Mouse (Mus musculus) limb, embryonic 12.5 days (tissue): ENCODE data around the gene Rgs2. TPM values are rescaled to one million over a fixed set of nuclear protein-coding genes. Genes with fewer than 3 reads are reported as not detected.

Experiments used
- ATAC-seq: fragments of 200-750 bp; cut with Nextera tagmentation; 2 replicates; pipeline ENCODE4 v1.8.0; 2017; ENCODE audit warnings: low read depth, moderate TSS enrichment; ENCODE audit not compliant: insufficient number of reproducible peaks, insufficient read depth, low FRiP score, low TSS enrichment
- H3K27ac ChIP-seq: fragments of 300-500 bp; sonication (generic); 2 replicates; pipeline ENCODE4 v1.5.1; 2016; ENCODE audit warnings: mild to moderate bottlenecking, moderate library complexity
- H3K27me3 ChIP-seq: fragments of 300-500 bp; sonication (generic); 2 replicates; pipeline ENCODE4 v1.6.1; 2016; ENCODE audit warnings: mild to moderate bottlenecking, moderate library complexity
- H3K36me3 ChIP-seq: fragments of 300-500 bp; sonication (generic); 2 replicates; pipeline ENCODE4 v1.6.1; 2016; ENCODE audit warnings: mild to moderate bottlenecking, moderate library complexity
- H3K4me1 ChIP-seq: fragments of 300-500 bp; sonication (generic); replicated peaks from 2 replicates; pipeline ENCODE4 v1.6.1; 2016
- H3K4me2 ChIP-seq: fragments of 300-500 bp; sonication (generic); 2 replicates; pipeline ENCODE4 v1.6.1; 2016; ENCODE audit warnings: mild to moderate bottlenecking, moderate library complexity
- H3K4me3 ChIP-seq: fragments of 300-500 bp; sonication (generic); replicated peaks from 2 replicates; pipeline ENCODE4 v1.5.1; 2016; ENCODE audit warnings: mild to moderate bottlenecking
- H3K9ac ChIP-seq: fragments of 300-500 bp; sonication (generic); replicated peaks from 2 replicates; pipeline ENCODE4 v1.6.1; 2016; ENCODE audit warnings: mild to moderate bottlenecking, moderate library complexity
- H3K9me3 ChIP-seq: fragments of 300-500 bp; sonication (generic); 2 replicates; pipeline ENCODE4 v1.6.1; 2016; ENCODE audit warnings: mild to moderate bottlenecking, moderate library complexity
- WGBS: fragments of 180-500 bp; shearing (Covaris S2); methylation state at CpG from one replicate; pipeline ENCODE4 v1.1.7; 2016; 5-methylcytosine and 5-hydroxymethylcytosine counted together
- polyA plus RNA-seq: library from polyadenylated mRNA; unstranded; fragments of >200 nt; fragmentation: Nextera tagmentation; extraction: Ambion mirVana; gene quantifications from 2 replicates; pipeline ENCODE4 v1.2.1, GENCODE M21; 2016

Gene Rgs2
- polyA plus RNA-seq, 1 experiment from 2014 or later = 32.1 TPM

DNA sequence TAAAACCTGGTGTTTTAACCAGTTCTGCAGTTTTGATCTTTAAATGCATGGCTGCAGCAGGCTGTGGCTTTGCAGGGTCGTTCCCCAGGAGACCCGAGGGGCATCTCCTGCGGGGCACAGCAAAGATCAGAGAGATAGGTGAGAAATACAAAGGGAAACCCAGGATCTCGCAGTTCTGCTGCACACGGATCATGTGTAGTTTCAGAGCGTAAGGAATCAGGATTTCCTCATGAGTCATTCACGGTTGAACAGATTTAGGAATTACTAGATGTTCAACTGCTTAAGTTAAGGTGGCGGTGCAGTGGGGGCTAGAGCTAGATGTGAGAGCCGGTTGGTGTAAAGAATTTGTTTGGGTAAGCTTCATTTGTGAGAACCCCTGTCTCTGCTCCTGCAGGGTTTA, 780 bp upstream of the Rgs2 start:
- Histone ChIP-seq H3K27ac (peak overlapping the region; percentile 53; the same call in 1 of the 2 replicates), H3K4me3 (peak overlapping the region; percentile 57), H3K9ac (peak overlapping the region; percentile 70), H3K36me3 (peaks cover 8% of the 10 kb centered on the region; the same call in 1 of the 2 replicates), H3K9me3 (no peaks in the 10 kb centered on the region), H3K4me1 (peaks cover 3% of the 10 kb centered on the region; the same call in 1 of the 2 replicates), H3K27me3 (no peaks in the 10 kb centered on the region), H3K4me2 (peak overlapping the region; percentile 82)
- 0 out of 2 replicates have a peak, but pooled peaks have one; percentile 1 for ATAC-seq
- WGBS = 4% methylated on average over 9 of the region's 9 CpGs

DNA sequence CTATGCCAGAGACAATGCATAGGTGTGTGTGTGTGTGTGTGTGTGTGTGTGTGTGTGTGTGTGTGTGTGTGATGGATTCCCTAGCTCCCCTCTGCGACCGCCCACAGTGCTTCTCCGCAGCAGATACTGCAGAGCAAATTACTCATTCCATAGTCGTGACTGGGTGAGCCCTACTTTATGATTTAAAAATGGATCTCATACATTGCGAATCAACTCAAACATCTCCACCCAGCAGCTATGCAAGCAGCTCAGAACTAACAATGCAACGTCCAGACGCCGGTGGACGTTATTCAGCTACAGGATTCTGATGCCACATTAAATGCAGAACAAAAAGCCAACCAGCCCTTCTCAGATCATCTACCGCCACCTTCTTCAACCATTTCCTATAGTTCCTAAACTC, 545 bp downstream of the Rgs2 start:
- Histone ChIP-seq H3K4me3 (peak overlapping the region; percentile 57), H3K4me2 (peak overlapping the region; percentile 82), H3K27ac (no peak overlapping the region), H3K4me1 (peaks cover 3% of the 10 kb centered on the region; the same call in 1 of the 2 replicates), H3K9ac (peak overlapping the region; percentile 70), H3K36me3 (peaks cover 8% of the 10 kb centered on the region; the same call in 1 of the 2 replicates), H3K27me3 (no peaks in the 10 kb centered on the region), H3K9me3 (no peaks in the 10 kb centered on the region)
- WGBS = 12% methylated on average over 10 of the region's 10 CpGs
- no peak for ATAC-seq

DNA sequence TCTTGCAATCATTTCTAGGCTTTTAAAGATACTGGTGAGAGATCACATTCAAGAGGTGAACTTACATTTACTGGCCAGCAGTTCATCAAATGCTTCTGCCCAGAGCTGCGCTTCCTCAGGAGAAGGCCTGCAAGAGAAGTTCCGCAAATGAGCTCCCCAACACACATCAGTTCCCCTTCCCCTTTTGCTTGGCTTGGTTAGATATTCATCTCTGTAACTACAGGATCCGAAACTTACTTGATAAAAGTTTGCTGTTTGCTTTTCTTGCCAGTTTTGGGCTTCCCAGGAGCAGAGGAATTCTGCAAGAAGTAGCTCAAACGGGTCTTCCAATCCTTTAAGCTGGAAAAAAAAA, 1.3 kb downstream of the Rgs2 start:
- no peak overlapping the region for H3K27ac ChIP-seq
- peaks cover 8% of the 10 kb centered on the region; the same call in 1 of the 2 replicates for H3K36me3 ChIP-seq
- peaks cover 3% of the 10 kb centered on the region; the same call in 1 of the 2 replicates for H3K4me1 ChIP-seq
- no peaks in the 10 kb centered on the region for H3K27me3 ChIP-seq
- no peaks in the 10 kb centered on the region for H3K9me3 ChIP-seq
- ATAC-seq = no peak
- 78% methylated on average over 4 of the region's 4 CpGs for WGBS
- peak overlapping the region; percentile 82 for H3K4me2 ChIP-seq
- H3K9ac ChIP-seq = no peak overlapping the region
- peak overlapping the region; percentile 57 for H3K4me3 ChIP-seq

DNA sequence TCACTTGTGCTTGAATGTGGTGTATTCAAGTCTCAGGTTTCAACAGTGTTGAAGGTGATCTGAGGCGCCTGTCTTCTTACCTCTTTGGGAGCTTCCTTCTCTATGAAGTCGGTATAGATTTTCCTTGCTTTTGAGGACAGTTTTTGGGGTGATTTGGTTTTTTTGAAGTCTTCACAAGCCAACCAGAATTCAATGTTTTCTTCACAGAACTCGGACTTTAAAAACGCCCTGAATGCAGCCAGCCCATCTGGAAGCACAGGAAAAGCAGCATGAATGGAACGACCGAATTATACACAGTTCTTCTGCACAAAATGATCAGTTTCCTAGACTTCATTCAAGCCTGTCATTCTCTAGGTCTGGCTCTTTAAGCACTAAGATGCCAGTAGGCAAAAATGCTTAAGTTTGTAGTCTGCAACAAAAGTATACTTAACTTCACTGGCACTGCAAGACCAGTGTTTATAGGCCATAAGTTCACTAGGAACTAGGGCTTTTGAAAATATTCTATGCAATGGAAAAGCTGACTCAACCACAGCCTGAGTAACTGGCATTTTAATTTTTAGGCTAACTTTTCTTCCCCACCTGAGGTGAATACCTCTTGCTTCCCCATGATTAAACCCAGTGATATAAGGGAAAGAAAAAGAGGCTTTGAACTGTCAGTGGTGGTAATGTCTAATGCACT, 1.8 kb downstream of the Rgs2 start:
- Histone ChIP-seq H3K9me3 (no peaks in the 10 kb centered on the region), H3K9ac (no peak overlapping the region), H3K4me1 (peaks cover 3% of the 10 kb centered on the region; the same call in 1 of the 2 replicates), H3K4me3 (no peak overlapping the region), H3K36me3 (peaks cover 8% of the 10 kb centered on the region; the same call in 1 of the 2 replicates), H3K27ac (no peak overlapping the region), H3K4me2 (peak overlapping the region; percentile 82), H3K27me3 (no peaks in the 10 kb centered on the region)
- no peak for ATAC-seq
- WGBS = 86% methylated on average over 6 of the region's 6 CpGs

DNA sequence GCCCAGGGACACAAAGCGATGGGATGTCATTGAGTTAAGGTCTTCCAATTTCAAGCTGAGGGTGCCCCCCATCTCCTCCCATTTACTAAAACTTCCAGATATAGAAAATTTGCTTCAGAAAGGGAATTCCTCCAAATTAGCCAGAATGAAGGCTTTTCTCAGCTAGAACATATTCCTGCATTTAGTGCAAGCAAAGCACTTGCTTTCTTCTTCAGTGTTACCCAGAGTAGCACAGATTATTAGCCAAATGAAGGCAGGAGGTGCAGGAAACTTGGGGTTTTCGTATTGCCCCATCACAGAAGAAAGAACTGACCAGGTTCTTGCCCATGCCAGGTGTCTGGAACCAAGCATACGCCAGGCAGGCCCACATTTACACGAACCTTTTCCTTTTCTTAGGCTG, 3.7 kb downstream of the Rgs2 start:
- no peaks in the 10 kb centered on the region for H3K9me3 ChIP-seq
- peaks cover 3% of the 10 kb centered on the region; the same call in 1 of the 2 replicates for H3K4me1 ChIP-seq
- no peak overlapping the region for H3K9ac ChIP-seq
- no peak for ATAC-seq
- no peak overlapping the region for H3K4me3 ChIP-seq
- H3K4me2 ChIP-seq = no peak overlapping the region
- H3K27me3 ChIP-seq = no peaks in the 10 kb centered on the region
- peaks cover 8% of the 10 kb centered on the region; the same call in 1 of the 2 replicates for H3K36me3 ChIP-seq
- 88% methylated on average over 4 of the region's 4 CpGs for WGBS
- H3K27ac ChIP-seq = no peak overlapping the region

DNA sequence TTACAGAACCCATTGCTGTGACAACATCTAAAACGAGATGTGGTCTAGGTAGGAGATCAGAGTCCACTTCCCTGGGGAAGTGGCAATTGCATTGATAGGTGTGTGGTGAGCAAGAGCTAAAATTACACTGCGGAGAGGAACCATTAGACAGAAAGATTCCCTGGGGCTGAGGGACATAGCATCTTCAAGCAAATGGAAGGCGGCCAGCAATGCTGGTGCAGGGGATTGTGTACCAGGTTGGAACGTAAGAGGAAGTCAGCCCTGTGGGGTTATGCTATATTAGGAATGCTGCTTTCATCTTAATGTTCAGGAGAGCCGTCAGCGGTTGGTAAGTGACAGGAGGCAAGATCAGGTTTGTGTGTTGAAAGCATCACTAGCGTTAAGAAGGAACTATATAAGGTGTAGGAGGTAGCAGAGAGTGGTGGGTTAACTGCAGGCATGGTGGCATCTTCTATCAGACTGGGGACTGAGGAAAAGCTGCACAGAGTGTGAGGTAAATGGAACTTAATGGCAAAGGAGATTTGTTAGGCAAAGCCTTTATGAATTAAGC, 4.5 kb downstream of the Rgs2 start:
- 75% methylated on average over 7 of the region's 7 CpGs for WGBS

DNA sequence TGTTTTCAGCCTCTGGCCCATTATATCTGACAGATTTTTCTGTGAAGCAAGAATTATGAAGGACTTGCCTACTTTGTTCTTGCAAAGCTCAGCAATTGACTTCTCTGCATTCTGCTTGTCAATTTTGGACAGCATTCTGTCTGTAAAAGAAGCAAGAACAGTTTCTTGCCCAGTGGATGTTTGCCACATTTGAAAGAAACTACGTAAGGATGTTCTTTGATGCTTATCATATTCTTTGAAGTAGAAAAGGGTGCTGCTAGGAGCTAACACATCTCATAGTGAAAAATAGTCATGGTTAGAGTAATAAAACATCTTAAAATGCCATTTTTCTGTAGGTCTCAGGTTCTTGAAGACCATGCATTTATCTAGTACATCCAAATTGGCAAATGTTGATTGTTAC, 10.9 kb downstream of the Rgs2 start:
- no peaks in the 10 kb centered on the region for H3K36me3 ChIP-seq
- H3K4me3 ChIP-seq = no peak overlapping the region
- H3K4me2 ChIP-seq = no peak overlapping the region
- H3K9me3 ChIP-seq = no peaks in the 10 kb centered on the region
- 79% methylated on average over 1 of the region's 1 CpGs for WGBS
- no peak overlapping the region for H3K27ac ChIP-seq
- ATAC-seq = no peak
- H3K27me3 ChIP-seq = no peaks in the 10 kb centered on the region
- H3K4me1 ChIP-seq = no peaks in the 10 kb centered on the region
- no peak overlapping the region for H3K9ac ChIP-seq

More for the DNA sequence above, 4.5 kb downstream of the Rgs2 start:
- Histone ChIP-seq H3K4me2 (no peak overlapping the region), H3K36me3 (peaks cover 8% of the 10 kb centered on the region; the same call in 1 of the 2 replicates), H3K4me3 (no peak overlapping the region), H3K4me1 (peaks cover 3% of the 10 kb centered on the region; the same call in 1 of the 2 replicates), H3K9ac (no peak overlapping the region), H3K27ac (no peak overlapping the region), H3K9me3 (no peaks in the 10 kb centered on the region), H3K27me3 (no peaks in the 10 kb centered on the region)
- ATAC-seq = no peak

DNA sequence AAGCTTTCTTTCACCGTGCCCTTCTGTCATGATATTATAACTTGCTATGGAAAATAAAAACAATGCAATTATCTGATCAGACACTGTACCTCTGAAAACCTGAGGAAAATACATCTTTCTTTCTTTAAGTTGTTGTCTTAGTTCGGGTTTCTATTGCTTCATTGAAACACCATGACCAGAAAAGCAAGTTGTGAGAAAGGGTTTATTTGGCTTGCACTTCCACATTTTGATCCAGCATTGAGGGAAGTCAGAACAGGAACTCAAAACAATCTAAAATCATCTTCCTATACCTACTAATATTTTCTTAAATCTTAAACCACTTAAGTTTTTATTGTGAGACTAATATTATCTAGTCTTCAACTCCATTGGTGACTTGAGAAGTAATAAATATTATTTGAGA, 11.4 kb downstream of the Rgs2 start:
- Histone ChIP-seq H3K27me3 (no peaks in the 10 kb centered on the region), H3K9me3 (no peaks in the 10 kb centered on the region), H3K27ac (no peak overlapping the region), H3K36me3 (no peaks in the 10 kb centered on the region), H3K4me2 (no peak overlapping the region), H3K4me1 (no peaks in the 10 kb centered on the region), H3K4me3 (no peak overlapping the region), H3K9ac (no peak overlapping the region)
- no peak for ATAC-seq
- WGBS = 85% methylated on average over 2 of the region's 2 CpGs

DNA sequence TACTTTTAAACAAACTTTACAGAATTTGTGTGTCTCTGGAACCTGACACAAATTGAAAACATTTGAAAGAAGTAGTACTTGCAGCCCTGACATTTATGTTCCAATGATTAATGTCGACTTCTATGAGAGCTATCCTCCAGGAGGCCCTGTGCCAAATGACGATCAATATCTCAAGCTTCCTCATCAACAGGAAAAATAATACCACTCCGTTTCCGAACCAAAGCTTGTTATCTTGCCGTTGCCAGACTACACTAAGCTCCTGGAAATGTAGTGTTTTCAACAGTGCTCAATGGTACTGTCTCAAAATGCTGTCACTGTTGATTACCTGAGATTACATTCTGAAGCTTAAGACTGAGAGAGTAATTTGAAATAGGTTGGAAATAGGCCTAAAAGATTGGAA, 13.7 kb downstream of the Rgs2 start:
- Histone ChIP-seq H3K9ac (no peak overlapping the region), H3K27ac (no peak overlapping the region), H3K36me3 (no peaks in the 10 kb centered on the region), H3K4me2 (no peak overlapping the region), H3K4me3 (no peak overlapping the region), H3K4me1 (no peaks in the 10 kb centered on the region), H3K9me3 (no peaks in the 10 kb centered on the region), H3K27me3 (no peaks in the 10 kb centered on the region)
- ATAC-seq = no peak
- WGBS = 41% methylated on average over 5 of the region's 5 CpGs

DNA sequence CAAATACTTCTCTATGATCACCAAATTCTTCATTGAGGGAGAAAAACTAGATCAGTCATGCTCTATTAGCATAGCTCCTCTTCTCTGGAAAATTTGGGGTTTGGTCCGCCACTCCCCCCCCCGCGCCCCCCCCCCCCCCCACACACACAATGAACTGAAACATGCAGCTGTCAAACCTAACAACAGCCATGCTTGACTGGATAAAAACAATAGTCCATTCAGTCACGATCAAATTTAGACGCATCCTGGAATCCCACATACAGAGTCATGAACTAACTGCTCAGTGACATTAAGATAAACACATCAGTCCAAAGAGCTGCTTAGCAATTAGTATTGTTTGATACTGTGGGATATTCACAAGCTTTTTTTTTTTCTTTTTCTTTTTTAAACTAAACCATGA, 14.2 kb downstream of the Rgs2 start:
- Histone ChIP-seq H3K36me3 (no peaks in the 10 kb centered on the region), H3K9ac (no peak overlapping the region), H3K27ac (no peak overlapping the region), H3K9me3 (no peaks in the 10 kb centered on the region), H3K4me2 (no peak overlapping the region), H3K4me3 (no peak overlapping the region), H3K4me1 (no peaks in the 10 kb centered on the region), H3K27me3 (no peaks in the 10 kb centered on the region)
- no peak for ATAC-seq
- WGBS = 66% methylated on average over 4 of the region's 5 CpGs

DNA sequence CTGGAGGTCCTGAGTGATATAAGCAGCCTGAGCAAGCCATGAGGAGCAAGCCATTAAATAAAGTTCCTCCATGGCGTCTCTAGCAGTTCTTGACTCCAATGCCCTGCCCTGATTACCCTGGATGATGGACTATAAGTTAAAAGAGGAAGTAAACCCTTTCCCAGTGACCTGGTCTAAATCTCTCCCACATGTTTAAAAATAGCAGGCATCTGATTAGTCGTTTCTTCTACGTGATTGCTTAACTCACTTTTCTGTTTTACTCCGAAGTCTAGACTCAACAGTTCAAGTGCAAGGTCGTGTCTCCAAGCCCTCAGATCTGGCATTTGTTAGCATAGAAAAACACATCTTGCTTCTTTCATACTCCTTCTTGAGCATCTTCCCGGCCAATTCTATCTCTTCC, 15.2 kb downstream of the Rgs2 start:
- Histone ChIP-seq H3K9ac (no peak overlapping the region), H3K4me3 (no peak overlapping the region), H3K4me1 (no peaks in the 10 kb centered on the region), H3K4me2 (no peak overlapping the region), H3K27ac (no peak overlapping the region), H3K9me3 (no peaks in the 10 kb centered on the region), H3K27me3 (no peaks in the 10 kb centered on the region), H3K36me3 (no peaks in the 10 kb centered on the region)
- WGBS = 52% methylated on average over 6 of the region's 6 CpGs
- no peak for ATAC-seq
